Mouse (Mus musculus): ENCODE measurements around the gene Eed. TPM values are rescaled to one million over a fixed set of nuclear protein-coding genes. Genes with fewer than 3 reads are reported as not detected.

The Eed gene
- total RNA-seq, 1 experiment, result 321 TPM

DNA sequence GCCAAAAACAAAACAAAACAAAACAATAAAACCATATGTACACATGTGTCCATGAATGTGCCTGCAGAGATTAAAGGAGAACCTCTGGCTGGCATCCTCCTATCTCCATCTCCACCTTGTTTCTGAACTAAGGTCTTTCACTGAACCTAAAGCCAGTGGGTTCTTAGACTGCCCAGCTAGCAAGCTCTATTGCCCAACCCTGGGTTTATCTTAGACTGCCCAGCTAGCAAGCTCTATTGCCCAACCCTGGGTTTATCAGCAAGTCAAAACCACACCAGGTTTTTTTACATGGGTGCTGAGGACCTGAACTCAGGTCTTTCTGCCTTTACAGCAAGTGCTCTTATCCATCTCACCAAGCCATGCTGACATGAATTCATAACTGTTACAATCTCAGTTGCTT is 17.6 kb downstream of the Eed start:
- Histone ChIP-seq H3K4me3 (ENCODE audit: insufficient read depth in 1 of 2, low read depth in 1 of 2, low read length in 2 of 2, poor library complexity in 1 of 2, severe bottlenecking in 1 of 2) (no peak overlapping the region), H3K27ac (ENCODE audit: insufficient read depth, low read depth, low read length, poor library complexity, severe bottlenecking) (no peak overlapping the region), H3K9ac (ENCODE audit: insufficient read depth, low read depth, low read length, poor library complexity, severe bottlenecking) (no peak overlapping the region), H3K4me1 (ENCODE audit: control insufficient read depth in 2 of 2, insufficient read depth in 2 of 2, low read length in 2 of 2, poor library complexity in 1 of 2) (no peaks in the 10 kb centered on the region), H3K9me3 (ENCODE audit: control insufficient read depth, insufficient read depth, low read depth, low read length) (no peaks in the 10 kb centered on the region), H3K36me3 (ENCODE audit: control insufficient read depth, insufficient read depth, low read length, poor library complexity, severe bottlenecking) (peaks cover 51% of the 10 kb centered on the region)
- in situ Hi-C loops (cut with MboI; ENCODE audit: low sequenced_read_pairs in 2 of 2, unreplicated experiment in 2 of 2), result loop anchor here in 1 of 2 experiments (25.0 kb wide), 1 partner anchor 474 kb away; the partner anchor contains the start of genes Ccdc89 and Crebzf
- TF ChIP-seq MAFK (IDR thresholded peaks at IDR 0.05; ENCODE audit: insufficient read depth, low read depth, low read length), result no peak
- no peak for TF ChIP-seq ZNF384 (IDR thresholded peaks at IDR 0.05; ENCODE audit: low read depth, low read length)
- no peak for TF ChIP-seq ZC3H11A (IDR thresholded peaks at IDR 0.05; ENCODE audit: borderline replicate concordance, low read depth, low read length)
- TF ChIP-seq CHD2 (IDR thresholded peaks at IDR 0.05; ENCODE audit: low read depth, low read length), result no peak
- no peak for TF ChIP-seq HCFC1 (IDR thresholded peaks at IDR 0.05; ENCODE audit: borderline replicate concordance, insufficient read depth, low read length)
- no peak for DNase-seq (ENCODE audit: low read depth, low spot score)

DNA sequence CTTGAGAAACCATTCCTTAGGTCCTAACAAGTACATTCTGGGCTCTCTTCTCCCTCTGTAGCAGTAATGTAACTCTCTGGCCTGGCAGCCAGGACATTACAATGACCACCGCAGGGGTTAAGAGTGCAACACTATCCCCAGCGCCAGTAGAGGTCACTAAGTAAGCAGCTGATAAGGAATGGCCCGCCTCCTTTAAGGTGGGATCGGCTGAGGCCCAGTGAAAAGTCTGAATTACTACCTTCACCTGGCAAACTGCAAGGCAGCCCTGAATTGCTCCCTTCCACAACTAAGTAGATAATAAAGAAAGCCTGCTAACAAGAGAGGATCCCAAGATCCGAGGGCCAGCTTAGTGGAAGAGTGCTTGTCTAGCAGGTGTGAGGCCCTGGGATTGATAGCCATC is 23.5 kb downstream of the Eed start:
- no peak overlapping the region for H3K4me3 ChIP-seq (ENCODE audit: insufficient read depth in 1 of 2, low read depth in 1 of 2, low read length in 2 of 2, poor library complexity in 1 of 2, severe bottlenecking in 1 of 2)
- H3K27ac ChIP-seq (ENCODE audit: insufficient read depth, low read depth, low read length, poor library complexity, severe bottlenecking), result no peak overlapping the region
- H3K9ac ChIP-seq (ENCODE audit: insufficient read depth, low read depth, low read length, poor library complexity, severe bottlenecking), result no peak overlapping the region
- TF ChIP-seq ZC3H11A (IDR thresholded peaks at IDR 0.05; ENCODE audit: borderline replicate concordance, low read depth, low read length), result no peak
- no peak for TF ChIP-seq CHD2 (IDR thresholded peaks at IDR 0.05; ENCODE audit: low read depth, low read length)
- TF ChIP-seq ZNF384 (IDR thresholded peaks at IDR 0.05; ENCODE audit: low read depth, low read length), result no peak
- no peak for TF ChIP-seq HCFC1 (IDR thresholded peaks at IDR 0.05; ENCODE audit: borderline replicate concordance, insufficient read depth, low read length)
- TF ChIP-seq MAFK (IDR thresholded peaks at IDR 0.05; ENCODE audit: insufficient read depth, low read depth, low read length), result no peak
- in situ Hi-C loops (cut with MboI; ENCODE audit: low sequenced_read_pairs in 2 of 2, unreplicated experiment in 2 of 2), result loop anchor here in 1 of 2 experiments (25.0 kb wide), 1 partner anchor 480 kb away; the partner anchor contains the start of genes Ccdc89 and Crebzf
- peaks cover 0 to 3% of the 10 kb centered on the region in 2 experiments; a peak in 1 of 4 replicates for H3K4me1 ChIP-seq (ENCODE audit: control insufficient read depth in 2 of 2, insufficient read depth in 2 of 2, low read length in 2 of 2, poor library complexity in 1 of 2)
- no peaks in the 10 kb centered on the region for H3K9me3 ChIP-seq (ENCODE audit: control insufficient read depth, insufficient read depth, low read depth, low read length)
- H3K36me3 ChIP-seq (ENCODE audit: control insufficient read depth, insufficient read depth, low read length, poor library complexity, severe bottlenecking), result peaks cover 30% of the 10 kb centered on the region
- no peak for DNase-seq (ENCODE audit: low read depth, low spot score)

DNA sequence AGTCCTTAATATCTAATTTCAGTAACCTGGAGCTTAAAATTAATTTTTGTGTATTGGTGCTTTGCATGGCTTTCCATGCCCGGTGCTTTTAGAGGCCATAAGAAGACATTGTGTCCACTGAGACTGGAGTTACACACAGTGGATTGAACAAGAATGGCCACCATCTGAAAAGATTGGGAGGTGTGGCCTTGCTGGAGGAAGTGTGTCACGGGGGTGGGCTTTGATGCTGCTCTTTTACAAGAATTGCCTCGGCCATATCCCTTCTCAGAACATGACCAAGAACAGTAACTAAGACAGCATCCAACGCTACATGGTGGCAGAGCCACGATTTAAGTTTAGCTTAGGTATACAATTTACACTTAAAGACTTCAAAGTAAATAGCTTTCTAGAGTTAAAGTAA is 26.5 kb downstream of the Eed start:
- TF ChIP-seq MAFK (IDR thresholded peaks at IDR 0.05; ENCODE audit: insufficient read depth, low read depth, low read length) (no peak), CHD2 (IDR thresholded peaks at IDR 0.05; ENCODE audit: low read depth, low read length) (no peak), ZC3H11A (IDR thresholded peaks at IDR 0.05; ENCODE audit: borderline replicate concordance, low read depth, low read length) (no peak), ZNF384 (IDR thresholded peaks at IDR 0.05; ENCODE audit: low read depth, low read length) (no peak), HCFC1 (IDR thresholded peaks at IDR 0.05; ENCODE audit: borderline replicate concordance, insufficient read depth, low read length) (no peak)
- no peak for DNase-seq (ENCODE audit: low read depth, low spot score)
- Histone ChIP-seq H3K4me1 (ENCODE audit: control insufficient read depth in 2 of 2, insufficient read depth in 2 of 2, low read length in 2 of 2, poor library complexity in 1 of 2) (peaks cover 0 to 5% of the 10 kb centered on the region in 2 experiments; a peak in 1 of 4 replicates), H3K9ac (ENCODE audit: insufficient read depth, low read depth, low read length, poor library complexity, severe bottlenecking) (no peak overlapping the region), H3K27ac (ENCODE audit: insufficient read depth, low read depth, low read length, poor library complexity, severe bottlenecking) (no peak overlapping the region), H3K36me3 (ENCODE audit: control insufficient read depth, insufficient read depth, low read length, poor library complexity, severe bottlenecking) (peaks cover 17% of the 10 kb centered on the region), H3K4me3 (ENCODE audit: insufficient read depth in 1 of 2, low read depth in 1 of 2, low read length in 2 of 2, poor library complexity in 1 of 2, severe bottlenecking in 1 of 2) (no peak overlapping the region), H3K9me3 (ENCODE audit: control insufficient read depth, insufficient read depth, low read depth, low read length) (no peaks in the 10 kb centered on the region)
- in situ Hi-C loops (cut with MboI; ENCODE audit: low sequenced_read_pairs in 2 of 2, unreplicated experiment in 2 of 2), result loop anchor here in 1 of 2 experiments (25.0 kb wide), 1 partner anchor 483 kb away; the partner anchor contains the start of genes Ccdc89 and Crebzf

DNA sequence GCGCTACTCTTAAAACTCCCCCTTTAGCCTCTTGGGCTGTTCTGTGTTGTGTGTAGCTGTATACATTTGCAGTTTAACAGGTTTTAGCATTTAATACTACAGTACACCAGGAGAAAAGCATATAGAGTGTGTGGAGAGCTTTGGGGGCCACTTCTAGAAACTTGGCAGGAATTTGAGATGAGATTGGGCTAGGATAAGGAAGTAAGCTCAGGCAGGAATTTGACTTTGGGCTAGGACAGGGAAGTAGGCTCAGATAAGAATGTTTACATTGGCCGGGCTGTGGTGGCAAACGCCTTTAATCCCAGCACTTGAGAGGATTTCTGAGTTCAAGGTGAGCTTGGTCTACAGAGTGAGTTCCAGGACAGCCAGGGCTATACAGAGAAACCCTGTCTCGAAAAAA is 31.4 kb downstream of the Eed start:
- Histone ChIP-seq H3K36me3 (ENCODE audit: control insufficient read depth, insufficient read depth, low read length, poor library complexity, severe bottlenecking) (no peaks in the 10 kb centered on the region), H3K27ac (ENCODE audit: insufficient read depth, low read depth, low read length, poor library complexity, severe bottlenecking) (no peak overlapping the region; the same call in 1 of the 2 replicates), H3K4me3 (ENCODE audit: insufficient read depth in 1 of 2, low read depth in 1 of 2, low read length in 2 of 2, poor library complexity in 1 of 2, severe bottlenecking in 1 of 2) (no peak overlapping the region), H3K4me1 (ENCODE audit: control insufficient read depth in 2 of 2, insufficient read depth in 2 of 2, low read length in 2 of 2, poor library complexity in 1 of 2) (peaks cover 0 to 2% of the 10 kb centered on the region in 2 experiments; a peak in 1 of 4 replicates), H3K9me3 (ENCODE audit: control insufficient read depth, insufficient read depth, low read depth, low read length) (no peaks in the 10 kb centered on the region; the same call in 1 of the 2 replicates), H3K9ac (ENCODE audit: insufficient read depth, low read depth, low read length, poor library complexity, severe bottlenecking) (no peak overlapping the region)
- DNase-seq (ENCODE audit: low read depth, low spot score), result no peak
- in situ Hi-C loops (cut with MboI; ENCODE audit: low sequenced_read_pairs in 2 of 2, unreplicated experiment in 2 of 2), result no loop called here
- no peak for TF ChIP-seq CHD2 (IDR thresholded peaks at IDR 0.05; ENCODE audit: low read depth, low read length)
- TF ChIP-seq ZNF384 (IDR thresholded peaks at IDR 0.05; ENCODE audit: low read depth, low read length), result no peak; the same call in 1 of the 2 replicates
- TF ChIP-seq ZC3H11A (IDR thresholded peaks at IDR 0.05; ENCODE audit: borderline replicate concordance, low read depth, low read length), result no peak
- TF ChIP-seq MAFK (IDR thresholded peaks at IDR 0.05; ENCODE audit: insufficient read depth, low read depth, low read length), result no peak
- no peak for TF ChIP-seq HCFC1 (IDR thresholded peaks at IDR 0.05; ENCODE audit: borderline replicate concordance, insufficient read depth, low read length)
